Mouse (Mus musculus) lung, postnatal 0 days (tissue): ENCODE data around the gene Sorcs2. TPM values are rescaled to one million over a fixed set of nuclear protein-coding genes. Genes with fewer than 3 reads are reported as not detected.
A peak's percentile ranks its signal among the peaks of the same experiment; 100 is the strongest.

ENCODE experiments used
- ATAC-seq: fragments of 200-750 bp; cut with Nextera tagmentation; 2 replicates; pipeline ENCODE4 v1.8.0; 2017; ENCODE audit warnings: moderate library complexity
- DNase-seq: peaks from one replicate; pipeline ENCODE4 v3.0.0-alpha.2; 2016; ENCODE audit warnings: low spot score
- H3K27ac ChIP-seq: fragments of 300-500 bp; sonication (generic); 2 replicates; pipeline ENCODE4 v1.5.1; 2014; ENCODE audit warnings: antibody characterized with exemption, mild to moderate bottlenecking, low read length, mixed read lengths
- H3K27me3 ChIP-seq: fragments of 300-500 bp; sonication (generic); replicated peaks from 2 replicates; pipeline ENCODE4 v1.6.1; 2014; ENCODE audit warnings: low read length, mixed read lengths; ENCODE audit not compliant: insufficient read depth
- H3K36me3 ChIP-seq: fragments of 300-500 bp; sonication (generic); 2 replicates; pipeline ENCODE4 v1.6.1; 2014; ENCODE audit warnings: low read length, mixed read lengths; ENCODE audit not compliant: insufficient read depth
- H3K4me1 ChIP-seq: fragments of 300-500 bp; sonication (generic); 2 replicates; pipeline ENCODE4 v1.6.1; 2014; ENCODE audit warnings: antibody characterized with exemption, low read depth, low read length, mixed read lengths; ENCODE audit not compliant: insufficient read depth
- H3K4me2 ChIP-seq: fragments of 300-500 bp; sonication (generic); replicated peaks from 2 replicates; pipeline ENCODE4 v1.6.1; 2014; ENCODE audit warnings: low read depth, mild to moderate bottlenecking, low read length, moderate library complexity, mixed read lengths
- H3K4me3 ChIP-seq: fragments of 300-500 bp; sonication (generic); 2 replicates; pipeline ENCODE4 v1.5.1; 2014; ENCODE audit warnings: low read depth, low read length
- H3K9ac ChIP-seq: fragments of 300-500 bp; sonication (generic); replicated peaks from 2 replicates; pipeline ENCODE4 v1.6.1; 2014; ENCODE audit warnings: low read depth, mild to moderate bottlenecking
- H3K9me3 ChIP-seq: fragments of 300-500 bp; sonication (generic); 2 replicates; pipeline ENCODE4 v1.6.1; 2016; ENCODE audit warnings: low read length, mixed read lengths
- CTCF ChIP-seq: IDR thresholded peaks from 2 replicates; pipeline ENCODE4 v1.5.1; 2016; ENCODE audit warnings: antibody characterized with exemption, mild to moderate bottlenecking
- EP300 ChIP-seq: IDR thresholded peaks from 2 replicates; pipeline ENCODE4 v1.6.1; 2016; ENCODE audit warnings: antibody characterized with exemption, mild to moderate bottlenecking, control low read depth
- WGBS: fragments of 180-500 bp; shearing (Covaris S2); extraction: QIAGEN DNeasy Blood & Tissue Kit; methylation state at CpG from one replicate; pipeline ENCODE4 v1.1.7; 2014; 5-methylcytosine and 5-hydroxymethylcytosine counted together
- polyA plus RNA-seq: library from polyadenylated mRNA; unstranded; fragments of >200 nt; fragmentation: Nextera tagmentation; extraction: Ambion mirVana; gene quantifications from 2 replicates; pipeline ENCODE4 v1.2.1, GENCODE M21; 2015

Sorcs2 gene
- polyA plus RNA-seq, 1 experiment from 2014 or later = 9.4 TPM

DNA sequence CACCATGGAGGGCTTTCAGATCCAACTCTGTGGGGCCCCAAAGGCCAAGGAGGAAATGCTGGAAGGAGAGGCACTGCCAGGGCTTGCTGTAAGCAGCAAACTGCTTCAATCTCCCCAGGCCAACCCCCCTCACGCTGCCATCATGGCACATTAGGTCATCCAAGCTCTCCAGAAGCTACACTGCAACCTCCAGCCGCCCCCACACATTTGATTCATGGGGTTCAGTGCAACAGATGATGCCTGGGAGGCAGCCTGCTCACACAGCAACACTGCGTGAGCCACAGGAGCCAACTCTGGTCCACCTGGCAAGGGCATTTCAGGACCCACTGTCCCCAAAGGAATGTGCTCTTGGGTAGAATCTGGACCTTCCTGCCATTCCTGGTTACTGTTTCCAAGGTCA is 21.9 kb upstream of the Sorcs2 start:
- DNase-seq = no peak
- H3K4me2 ChIP-seq = no peak overlapping the region
- no peak for ATAC-seq
- H3K9ac ChIP-seq = no peak overlapping the region
- no peaks in the 10 kb centered on the region for H3K27me3 ChIP-seq
- WGBS = 58% methylated on average over 3 of the region's 3 CpGs
- no peaks in the 10 kb centered on the region for H3K9me3 ChIP-seq
- H3K4me1 ChIP-seq = no peaks in the 10 kb centered on the region
- H3K27ac ChIP-seq = no peak overlapping the region
- H3K36me3 ChIP-seq = no peaks in the 10 kb centered on the region
- TF ChIP-seq CTCF (no peak), EP300 (no peak)
- H3K4me3 ChIP-seq = no peak overlapping the region

DNA sequence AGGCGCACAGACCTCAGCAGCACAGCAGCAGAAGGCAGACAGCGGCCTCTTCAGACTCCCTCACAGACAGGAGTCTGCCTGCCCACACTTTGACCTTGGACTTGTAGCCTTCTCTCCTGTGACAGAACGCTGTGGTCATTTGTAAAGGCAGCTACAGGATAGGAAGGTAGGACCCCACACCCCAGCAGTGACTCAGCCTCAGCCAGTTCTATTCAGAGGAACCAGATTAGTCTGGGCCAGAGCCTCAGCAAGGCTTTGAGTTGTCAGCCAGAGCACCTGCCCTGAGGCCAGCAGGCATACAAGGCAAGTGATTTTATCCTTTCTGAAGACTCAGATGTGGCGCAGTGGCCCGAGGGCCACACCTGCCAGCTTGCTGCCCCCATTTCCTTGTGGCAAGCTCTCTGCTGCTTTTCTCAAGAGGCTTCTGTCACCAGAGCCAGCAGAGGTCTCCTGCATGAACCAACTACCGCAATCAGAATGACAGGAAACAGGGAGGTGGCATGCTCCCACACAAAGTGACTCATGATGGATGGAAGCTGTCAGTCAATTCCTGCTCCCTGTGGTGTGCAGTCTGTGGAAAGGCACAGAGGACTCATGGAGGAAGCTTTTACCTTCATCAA is 16.9 kb upstream of the Sorcs2 start:
- Histone ChIP-seq H3K9me3 (no peaks in the 10 kb centered on the region), H3K4me1 (no peaks in the 10 kb centered on the region), H3K9ac (no peak overlapping the region), H3K36me3 (no peaks in the 10 kb centered on the region), H3K27ac (no peak overlapping the region), H3K4me2 (no peak overlapping the region), H3K27me3 (no peaks in the 10 kb centered on the region), H3K4me3 (no peak overlapping the region)
- TF ChIP-seq CTCF (no peak), EP300 (no peak)
- DNase-seq (no peak), ATAC-seq (no peak)
- WGBS = 49% methylated on average over 6 of the region's 6 CpGs

DNA sequence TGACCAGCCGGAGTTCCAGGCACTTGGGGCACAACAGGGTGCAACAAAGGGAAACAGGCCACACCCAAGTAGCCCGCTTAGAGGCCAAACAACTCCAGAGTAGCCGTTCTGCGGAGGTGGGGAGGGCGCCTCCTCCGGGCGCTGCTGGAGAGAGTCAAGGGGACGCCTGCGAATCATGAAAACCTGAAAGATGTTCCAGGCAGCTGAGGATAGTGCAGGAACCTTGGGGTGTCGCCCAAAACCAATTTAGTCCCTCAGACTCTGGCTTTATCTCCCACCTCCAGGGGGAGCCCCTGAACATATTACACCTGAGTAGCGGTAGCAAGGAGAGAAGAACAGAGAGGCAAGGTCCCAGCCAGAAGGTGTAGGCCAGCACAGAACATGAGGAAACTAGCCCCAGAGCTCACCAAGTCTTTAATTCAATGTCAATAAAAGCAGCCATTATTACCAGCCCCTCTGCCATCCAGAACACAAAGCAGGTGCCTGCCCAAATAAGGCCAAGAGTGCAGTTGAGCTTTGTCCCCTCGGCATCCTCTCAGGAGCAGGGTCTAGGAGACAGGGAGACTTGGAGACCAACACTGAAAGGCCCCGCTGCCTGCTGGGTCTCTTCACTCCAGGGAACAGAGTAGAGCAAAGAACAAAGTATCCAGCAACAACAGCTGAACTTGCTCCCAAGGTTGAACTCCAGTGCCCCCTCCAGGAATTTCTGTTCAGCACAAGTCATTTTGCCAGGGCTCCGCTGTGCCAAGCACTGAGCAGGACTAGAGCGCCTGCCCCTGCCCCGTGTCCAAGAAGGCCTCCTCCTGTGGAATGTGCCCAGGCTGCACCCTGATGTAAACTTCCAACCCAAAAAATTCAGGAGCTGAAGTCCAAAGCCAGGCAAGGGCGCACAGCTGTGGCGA is 775 bp upstream of the Sorcs2 start:
- no peak for TF ChIP-seq EP300
- TF ChIP-seq CTCF = peak; percentile 72
- Histone ChIP-seq H3K36me3 (no peaks in the 10 kb centered on the region), H3K4me3 (no peak overlapping the region), H3K4me1 (no peaks in the 10 kb centered on the region), H3K9me3 (no peaks in the 10 kb centered on the region), H3K4me2 (no peak overlapping the region), H3K27ac (no peak overlapping the region), H3K27me3 (peaks cover 3% of the 10 kb centered on the region; the same call in 1 of the 2 replicates), H3K9ac (no peak overlapping the region)
- peak; percentile 13; the same call in 1 of the 2 replicates for ATAC-seq
- DNase-seq = peak; percentile 74
- 15% methylated on average over 18 of the region's 18 CpGs for WGBS

DNA sequence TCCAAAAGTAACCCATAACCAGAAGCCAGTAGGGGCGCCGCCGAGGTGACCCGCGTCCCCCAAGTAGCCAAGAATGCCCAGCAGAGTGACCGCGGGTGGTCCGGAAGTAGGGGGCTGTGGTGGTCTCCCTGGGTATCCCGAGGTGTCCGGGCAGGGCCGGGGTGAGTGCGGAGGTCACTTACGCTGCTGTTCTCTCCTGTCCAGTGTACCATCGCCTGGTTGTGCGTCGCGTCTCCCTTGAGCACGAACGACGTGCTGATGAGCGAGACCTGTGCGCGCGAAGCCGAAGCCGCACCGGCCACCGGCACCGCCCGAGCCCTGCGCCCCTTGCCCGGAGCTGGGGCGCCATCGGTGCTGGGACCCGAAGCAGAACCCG is 567 bp downstream of the Sorcs2 start:
- 2% methylated on average over 36 of the region's 36 CpGs for WGBS
- Histone ChIP-seq H3K27me3 (peaks cover 3% of the 10 kb centered on the region; the same call in 1 of the 2 replicates), H3K4me2 (peak overlapping the region; percentile 100), H3K4me1 (no peaks in the 10 kb centered on the region), H3K36me3 (no peaks in the 10 kb centered on the region), H3K9me3 (no peaks in the 10 kb centered on the region), H3K9ac (peak overlapping the region; percentile 50), H3K4me3 (peak overlapping the region; percentile 59), H3K27ac (no peak overlapping the region)
- 0 out of 2 replicates have a peak, but pooled peaks have one; percentile 16 for TF ChIP-seq CTCF
- no peak for TF ChIP-seq EP300
- ATAC-seq (peak; percentile 11; the same call in 1 of the 2 replicates), DNase-seq (no peak)

DNA sequence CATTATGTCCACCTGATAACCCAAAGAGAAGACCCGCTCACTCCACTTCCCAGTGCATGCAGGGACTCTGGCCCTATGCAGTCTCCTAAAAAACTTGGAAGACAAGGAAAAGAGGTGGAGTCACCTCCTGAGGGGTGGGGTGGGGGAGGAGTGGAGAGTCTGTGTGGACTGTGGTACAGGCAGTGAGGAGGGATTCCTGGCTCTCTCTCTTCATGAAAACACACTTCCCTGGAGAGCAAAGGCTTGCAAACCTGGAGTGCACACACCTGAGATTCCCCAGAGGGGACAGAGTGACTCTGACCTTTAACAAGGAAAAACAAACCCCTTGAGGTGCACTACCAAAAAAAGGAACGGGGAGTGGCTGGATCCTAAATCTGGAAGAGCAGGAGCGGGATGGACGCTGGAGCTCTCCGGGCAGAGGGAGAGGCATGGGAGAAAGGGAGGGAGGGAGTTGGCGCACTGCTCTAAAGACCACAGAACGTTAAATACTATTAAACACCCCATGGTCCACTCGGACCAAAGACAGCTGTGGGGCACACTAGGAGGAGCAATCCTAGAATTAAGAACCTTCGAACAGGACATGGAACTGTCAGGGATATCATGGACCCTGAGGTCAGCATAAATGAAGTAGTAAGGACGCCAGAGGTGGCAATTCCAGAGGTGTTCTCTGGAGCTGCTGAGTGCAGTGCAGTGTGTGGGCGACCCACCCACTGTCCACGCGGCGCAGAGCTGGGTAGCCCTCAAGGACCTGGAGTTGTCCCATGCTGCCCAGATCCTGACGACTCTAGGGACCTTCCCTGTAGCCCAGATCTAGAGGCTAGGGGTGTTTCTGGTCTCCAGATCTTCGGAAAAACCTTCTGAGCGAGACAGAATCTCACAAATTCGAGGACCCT is 1.2 kb downstream of the Sorcs2 start:
- WGBS = 3% methylated on average over 18 of the region's 18 CpGs

More for the DNA sequence above, 1.2 kb downstream of the Sorcs2 start:
- Histone ChIP-seq H3K4me1 (no peaks in the 10 kb centered on the region), H3K9ac (peak overlapping the region; percentile 50), H3K36me3 (no peaks in the 10 kb centered on the region), H3K4me2 (peak overlapping the region; percentile 100), H3K27ac (no peak overlapping the region), H3K4me3 (peak overlapping the region; percentile 59), H3K9me3 (no peaks in the 10 kb centered on the region), H3K27me3 (peaks cover 3% of the 10 kb centered on the region; the same call in 1 of the 2 replicates)
- ATAC-seq = peak; percentile 56
- DNase-seq = peak; percentile 65
- TF ChIP-seq EP300 = 0 out of 2 replicates have a peak, but pooled peaks have one; percentile 10
- no peak for TF ChIP-seq CTCF
